Mouse (Mus musculus) E14TG2a.4 (cell line): ENCODE measurements around the gene Ubl5.
A peak's percentile ranks its signal among the peaks of the same experiment; 100 is the strongest.

ENCODE experiments used
- H3K27me3 ChIP-seq: 2 replicates; pipeline ENCODE4 v1.6.1; 2014; ENCODE audit warnings: low read length, control low read depth; ENCODE audit not compliant: insufficient read depth
- H3K36me3 ChIP-seq: 2 replicates; pipeline ENCODE4 v1.6.1; 2014; ENCODE audit warnings: low read length, control low read depth; ENCODE audit not compliant: insufficient read depth
- H3K4me1 ChIP-seq: replicated peaks from 2 replicates; pipeline ENCODE4 v1.6.1; 2014; ENCODE audit warnings: low read depth, low read length, control low read depth
- H3K4me3 ChIP-seq: replicated peaks from 2 replicates; pipeline ENCODE4 v1.5.1; 2014; ENCODE audit warnings: mild to moderate bottlenecking, low read length
- H3K9me3 ChIP-seq: 2 replicates; pipeline ENCODE4 v1.6.1; 2014; ENCODE audit warnings: low read length, control low read depth
- CTCF ChIP-seq: conservative IDR thresholded peaks from 2 replicates; pipeline ENCODE4 v1.5.1; 2014; ENCODE audit warnings: low read length
- NANOG ChIP-seq: IDR thresholded peaks from 2 replicates; pipeline ENCODE4 v1.6.1; 2014; ENCODE audit warnings: borderline replicate concordance, low read length, mixed read lengths
- POU5F1 ChIP-seq: IDR thresholded peaks from 2 replicates; pipeline ENCODE4 v1.6.1; 2014; ENCODE audit warnings: low read length, borderline replicate concordance

The Ubl5 gene

GRCm38 (mm10) chr9:20636256-20636655 is 6.4 kb upstream of the Ubl5 start:
- TF ChIP-seq POU5F1: no peak
- Histone ChIP-seq H3K36me3 (peaks cover 41% of the 10 kb centered on the region), H3K4me1 (peaks cover 60% of the 10 kb centered on the region), H3K9me3 (no peaks in the 10 kb centered on the region), H3K27me3 (no peaks in the 10 kb centered on the region), H3K4me3 (no peak overlapping the region)

GRCm38 (mm10) chr9:20636790-20637189 is 5.9 kb upstream of the Ubl5 start:
- no peaks in the 10 kb centered on the region for H3K27me3 ChIP-seq
- no peak for TF ChIP-seq CTCF
- TF ChIP-seq POU5F1: no peak
- TF ChIP-seq NANOG: no peak
- peaks cover 66% of the 10 kb centered on the region for H3K4me1 ChIP-seq
- no peaks in the 10 kb centered on the region for H3K9me3 ChIP-seq
- H3K36me3 ChIP-seq: peaks cover 45% of the 10 kb centered on the region
- H3K4me3 ChIP-seq: no peak overlapping the region

GRCm38 (mm10) chr9:20638552-20638951 is 4.1 kb upstream of the Ubl5 start:
- no peak for TF ChIP-seq NANOG
- no peak for TF ChIP-seq CTCF
- TF ChIP-seq POU5F1: no peak

GRCm38 (mm10) chr9:20639486-20639885 is 3.2 kb upstream of the Ubl5 start:
- TF ChIP-seq CTCF: no peak
- TF ChIP-seq NANOG: no peak
- TF ChIP-seq POU5F1: no peak
- peak overlapping the region; percentile 70 for H3K4me3 ChIP-seq

More at GRCm38 (mm10) chr9:20638552-20638951, 4.1 kb upstream of the Ubl5 start:
- H3K27me3 ChIP-seq: no peaks in the 10 kb centered on the region
- peaks cover 71% of the 10 kb centered on the region for H3K4me1 ChIP-seq
- H3K36me3 ChIP-seq: peaks cover 45% of the 10 kb centered on the region
- peak overlapping the region; percentile 70 for H3K4me3 ChIP-seq
- no peaks in the 10 kb centered on the region for H3K9me3 ChIP-seq

GRCm38 (mm10) chr9:20641501-20641900 is 1.2 kb upstream of the Ubl5 start:
- Histone ChIP-seq H3K27me3 (no peaks in the 10 kb centered on the region), H3K9me3 (no peaks in the 10 kb centered on the region), H3K4me1 (peaks cover 65% of the 10 kb centered on the region), H3K36me3 (peaks cover 48% of the 10 kb centered on the region), H3K4me3 (peak overlapping the region; percentile 92)
- no peak for TF ChIP-seq NANOG
- TF ChIP-seq CTCF: no peak
- no peak for TF ChIP-seq POU5F1

More at GRCm38 (mm10) chr9:20639486-20639885, 3.2 kb upstream of the Ubl5 start:
- Histone ChIP-seq H3K9me3 (no peaks in the 10 kb centered on the region), H3K36me3 (peaks cover 45% of the 10 kb centered on the region), H3K27me3 (no peaks in the 10 kb centered on the region), H3K4me1 (peaks cover 73% of the 10 kb centered on the region)

- Histone ChIP-seq H3K36me3 (peaks cover 50% of the 10 kb centered on the region), H3K9me3 (no peaks in the 10 kb centered on the region), H3K27me3 (no peaks in the 10 kb centered on the region), H3K4me3 (peak overlapping the region; percentile 92), H3K4me1 (peaks cover 55% of the 10 kb centered on the region)
- TF ChIP-seq POU5F1 (no peak), NANOG (no peak), CTCF (no peak)
Measured at GRCm38 (mm10) chr9:20642896-20643466, 303 bp downstream of the Ubl5 start.

DNA sequence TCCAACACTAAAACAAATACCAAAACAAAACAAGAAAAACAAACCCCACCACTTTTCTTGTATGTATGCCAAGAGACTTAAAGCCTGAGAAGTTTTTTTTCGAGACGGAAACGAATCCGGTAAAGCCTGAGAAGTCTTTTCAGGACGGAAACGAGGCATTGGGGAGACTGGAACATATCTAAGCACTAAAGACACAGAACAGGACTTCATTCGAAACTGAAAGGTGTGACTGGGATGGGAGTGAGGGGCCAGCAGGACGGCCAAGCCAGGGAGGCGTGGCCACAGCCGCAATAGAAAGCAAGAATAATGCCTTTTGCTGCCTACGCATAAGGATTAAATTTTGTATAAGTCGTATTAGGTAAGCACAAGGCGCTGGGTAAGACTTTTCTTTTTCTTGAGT is 1.1 kb downstream of the Ubl5 start:
- TF ChIP-seq NANOG (no peak), CTCF (no peak), POU5F1 (no peak)
- peak overlapping the region; percentile 92 for H3K4me3 ChIP-seq
- no peaks in the 10 kb centered on the region for H3K27me3 ChIP-seq
- peaks cover 50% of the 10 kb centered on the region for H3K36me3 ChIP-seq
- peaks cover 47% of the 10 kb centered on the region for H3K4me1 ChIP-seq
- no peaks in the 10 kb centered on the region for H3K9me3 ChIP-seq

- TF ChIP-seq NANOG: no peak
- TF ChIP-seq POU5F1: no peak
- TF ChIP-seq CTCF: no peak
Measured at GRCm38 (mm10) chr9:20644360-20645081, 1.8 kb downstream of the Ubl5 start, which contains the start of gene Fbxl12. Fbxl12 (minus strand) TSS chr9:20644767.

DNA sequence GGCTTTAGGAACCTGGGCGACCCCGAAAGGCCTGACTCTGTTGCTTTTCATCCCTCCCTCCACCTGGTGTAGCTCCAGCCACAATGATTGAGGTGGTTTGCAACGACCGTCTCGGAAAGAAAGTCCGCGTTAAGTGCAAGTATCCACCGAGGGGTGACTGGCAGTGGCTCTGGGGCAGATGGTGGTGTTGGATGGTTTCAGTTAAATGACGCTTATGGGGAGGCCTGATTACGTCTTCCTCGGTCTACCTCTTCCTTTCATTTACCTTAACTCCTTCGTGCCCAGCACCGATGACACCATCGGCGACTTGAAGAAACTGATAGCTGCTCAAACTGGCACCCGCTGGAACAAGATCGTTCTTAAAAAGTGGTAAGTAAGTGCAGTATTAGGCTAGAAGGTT is 2.4 kb downstream of the Ubl5 start:
- H3K27me3 ChIP-seq: no peaks in the 10 kb centered on the region
- peak overlapping the region; percentile 92 for H3K4me3 ChIP-seq
- peaks cover 34% of the 10 kb centered on the region for H3K4me1 ChIP-seq
- peaks cover 49% of the 10 kb centered on the region for H3K36me3 ChIP-seq
- no peaks in the 10 kb centered on the region for H3K9me3 ChIP-seq
- TF ChIP-seq NANOG (no peak), POU5F1 (no peak), CTCF (no peak)

More at GRCm38 (mm10) chr9:20644360-20645081, 1.8 kb downstream of the Ubl5 start, which contains the start of gene Fbxl12:
- Histone ChIP-seq H3K4me3 (peak within 1 kb of the TSS; percentile 92), H3K4me1 (peaks cover 40% of the 10 kb centered on the region), H3K36me3 (peaks cover 52% of the 10 kb centered on the region), H3K27me3 (no peaks in the 10 kb centered on the region), H3K9me3 (no peaks in the 10 kb centered on the region)
